Mouse (Mus musculus) urinary bladder, postnatal 25 days (tissue): ENCODE measurements around the gene Ttc34.
A peak's percentile ranks its signal among the peaks of the same experiment; 100 is the strongest.

Source experiments
- DNase-seq: peaks from one replicate; pipeline ENCODE4 v3.0.0; 2022; ENCODE audit warnings: low spot score

Gene Ttc34

GRCm38 (mm10) chr4:154857366-154858240 lies 20.3 kb downstream of the Ttc34 start:
- DNase-seq, result no peak

- no peak for DNase-seq
Observed at GRCm38 (mm10) chr4:154858601-154859000, 21.3 kb downstream of the Ttc34 start.

- DNase-seq, result no peak
Observed at GRCm38 (mm10) chr4:154861967-154862366, 24.7 kb downstream of the Ttc34 start.

- DNase-seq, result no peak
Observed at GRCm38 (mm10) chr4:154863436-154863935, 26.2 kb downstream of the Ttc34 start.

GRCm38 (mm10) chr4:154864271-154864771 lies 27.1 kb downstream of the Ttc34 start:
- peak; percentile 90 for DNase-seq

- DNase-seq, result no peak
Observed at GRCm38 (mm10) chr4:154864961-154865760, 27.9 kb downstream of the Ttc34 start.

- DNase-seq, result no peak
Observed at GRCm38 (mm10) chr4:154866391-154866790, 29.1 kb downstream of the Ttc34 start.

GRCm38 (mm10) chr4:154867257-154867656 lies 30.0 kb downstream of the Ttc34 start:
- DNase-seq, result no peak

GRCm38 (mm10) chr4:154869440-154869839 lies 32.2 kb downstream of the Ttc34 start, which contains the start of gene Mmel1:
TSS of gene Mmel1 (plus strand) at chr4:154869585.
- DNase-seq, result no peak

- no peak for DNase-seq
Observed at GRCm38 (mm10) chr4:154870721-154871120, 33.5 kb downstream of the Ttc34 start.

GRCm38 (mm10) chr4:154871757-154872251 lies 34.5 kb downstream of the Ttc34 start:
- DNase-seq, result no peak

- no peak for DNase-seq
Observed at GRCm38 (mm10) chr4:154873186-154873585, 35.9 kb downstream of the Ttc34 start.

GRCm38 (mm10) chr4:154877864-154878548 lies 40.7 kb downstream of the Ttc34 start:
- DNase-seq, result peak; percentile 96

- DNase-seq, result no peak
Observed at GRCm38 (mm10) chr4:154880730-154881129, 43.5 kb downstream of the Ttc34 start.

GRCm38 (mm10) chr4:154882014-154882659 lies 44.9 kb downstream of the Ttc34 start:
- DNase-seq, result no peak

- DNase-seq, result no peak
Observed at GRCm38 (mm10) chr4:154885416-154885815, 48.2 kb downstream of the Ttc34 start.

- DNase-seq, result no peak
Observed at GRCm38 (mm10) chr4:154886876-154887592, 49.8 kb downstream of the Ttc34 start.

GRCm38 (mm10) chr4:154887593-154888250 lies 50.5 kb downstream of the Ttc34 start:
- no peak for DNase-seq

- no peak for DNase-seq
Observed at GRCm38 (mm10) chr4:154890887-154891286, 53.6 kb downstream of the Ttc34 start.

- no peak for DNase-seq
Observed at GRCm38 (mm10) chr4:154895549-154895948, 58.3 kb downstream of the Ttc34 start.
